Mouse (Mus musculus): ENCODE results near the gene Snx7.

Snx7 gene

DNA sequence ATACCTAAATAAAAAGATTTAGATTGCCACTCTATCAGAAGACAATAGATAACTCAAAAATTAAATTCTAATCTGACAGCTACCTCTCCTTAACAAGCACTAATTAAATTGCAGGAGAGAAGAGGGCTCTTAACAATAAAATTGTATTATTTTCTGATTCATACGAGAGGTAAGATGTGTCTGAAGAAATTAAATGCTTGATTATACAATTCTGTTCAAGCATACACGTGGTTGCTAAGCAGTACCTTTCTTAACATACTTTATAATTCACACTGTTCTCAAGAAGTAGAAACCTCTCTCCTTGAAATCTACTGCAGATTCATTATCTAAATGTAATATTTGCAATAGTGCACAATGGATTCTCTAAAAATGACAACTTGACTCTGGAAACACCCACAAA, 54.5 kb downstream of the Snx7 start:
- DNase-seq: no peak

DNA sequence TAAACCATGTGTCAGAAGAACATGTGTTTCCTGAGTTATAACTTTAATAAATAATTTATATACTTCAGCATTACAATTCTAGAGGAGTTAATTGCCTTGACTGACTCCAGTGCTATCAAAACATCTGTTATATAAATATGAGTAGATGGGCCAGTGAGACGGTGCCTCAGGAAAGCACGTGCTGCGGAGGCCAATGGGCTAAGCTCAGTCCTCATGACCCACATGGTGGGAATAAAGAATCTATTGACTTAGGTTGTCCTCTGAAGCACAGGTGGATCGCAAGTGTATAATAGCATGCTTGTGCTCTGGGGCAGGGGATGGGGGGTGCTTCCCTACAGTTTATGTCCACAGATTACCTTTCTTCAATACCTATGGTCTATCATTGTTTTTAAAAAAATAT, 56.6 kb downstream of the Snx7 start:
- DNase-seq: no peak

DNA sequence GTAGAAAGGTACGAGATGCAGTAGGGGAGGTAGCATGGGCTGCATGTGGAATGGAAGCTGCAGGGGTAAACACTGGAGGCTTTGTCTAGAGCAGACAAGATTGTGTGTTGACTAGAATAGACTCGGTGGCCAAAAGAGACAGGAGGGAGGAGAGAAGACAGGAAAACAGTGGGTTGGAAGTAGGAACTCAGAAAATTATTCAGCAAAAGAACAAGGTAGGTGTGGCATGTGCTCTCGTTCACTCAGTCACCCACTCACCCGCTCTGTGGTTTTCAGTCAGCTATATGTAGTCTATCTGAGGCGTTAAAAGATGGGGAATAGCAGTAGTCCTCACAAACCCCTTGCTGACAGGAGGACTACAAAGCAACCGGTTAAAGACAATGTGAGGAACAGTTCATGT, 63.0 kb downstream of the Snx7 start:
- no peak for DNase-seq

DNA sequence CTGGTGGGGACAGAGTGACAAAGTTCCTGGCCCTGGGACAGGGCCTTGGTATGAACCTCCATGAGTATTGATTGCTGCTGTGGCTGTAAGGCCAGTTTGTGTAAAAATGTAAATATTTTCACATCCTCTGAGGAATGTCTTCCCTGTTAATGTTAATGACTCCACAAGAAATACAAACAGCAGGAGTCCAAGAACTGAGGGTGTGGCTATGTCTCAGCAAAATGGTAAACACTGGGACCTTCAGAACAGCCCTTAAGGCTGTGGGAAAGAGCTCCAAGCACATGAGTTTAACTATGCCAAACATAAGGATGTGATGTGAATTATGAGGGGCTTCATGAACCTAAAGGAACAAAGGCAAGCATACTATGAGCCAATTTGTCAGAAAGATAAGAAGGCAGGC, 74.2 kb downstream of the Snx7 start:
- no peak for DNase-seq

GRCm38 (mm10) chr3:117791951-117792350, 76.8 kb downstream of the Snx7 start:
- no peak for DNase-seq

DNA sequence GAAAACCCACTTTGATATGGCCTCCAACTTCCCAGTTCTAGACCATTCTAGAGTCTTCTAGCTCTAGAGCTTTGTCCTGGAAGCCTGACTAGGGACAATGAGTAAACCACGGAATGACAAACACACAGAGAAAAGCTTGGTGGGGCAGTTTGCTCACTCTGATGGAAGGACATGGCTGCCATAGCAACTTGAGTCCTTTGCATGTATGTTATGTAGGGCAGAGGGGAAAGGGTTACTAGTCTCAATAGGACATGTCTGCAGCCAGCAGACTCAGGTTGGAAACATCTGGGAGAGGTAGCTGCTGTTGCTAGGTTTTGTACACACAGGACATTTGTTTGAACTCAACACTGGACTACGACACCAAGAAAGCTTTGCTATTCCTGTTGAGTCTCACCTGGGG, 77.5 kb downstream of the Snx7 start:
- no peak for DNase-seq

GRCm38 (mm10) chr3:117788800-117789693, 79.7 kb downstream of the Snx7 start:
- peak; percentile 31 to 46 for DNase-seq

DNA sequence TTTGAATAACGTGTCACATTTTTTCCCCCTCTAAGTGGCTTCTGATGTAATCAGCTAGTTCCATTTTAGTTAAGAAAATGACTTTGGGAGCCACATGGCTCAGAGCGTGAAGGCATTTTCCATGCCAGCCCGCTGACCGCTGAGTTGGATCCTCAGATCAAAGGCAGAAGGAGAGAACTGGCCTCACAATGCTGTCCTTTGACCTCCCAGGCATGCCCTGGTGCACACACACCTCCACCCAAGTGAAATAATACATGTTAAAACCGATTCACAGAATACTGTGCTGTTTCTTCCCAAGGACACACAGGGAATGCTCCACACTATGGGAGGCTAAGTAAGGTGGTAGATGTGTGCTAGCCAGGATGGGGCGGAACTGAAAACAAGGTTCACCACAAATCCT, 81.5 kb downstream of the Snx7 start:
- peak; percentile 25 to 59 for DNase-seq

GRCm38 (mm10) chr3:117752151-117752757, 116.5 kb downstream of the Snx7 start:
- DNase-seq: no peak

- peak in 1 of 2 experiments; percentile 1 for DNase-seq
These were observed 117.1 kb downstream of the Snx7 start for GRCm38 (mm10) chr3:117751665-117752064.

- DNase-seq: no peak
These were observed 119.5 kb downstream of the Snx7 start for GRCm38 (mm10) chr3:117749256-117749655.

GRCm38 (mm10) chr3:117739760-117740159, 129.0 kb downstream of the Snx7 start:
- DNase-seq: no peak

DNA sequence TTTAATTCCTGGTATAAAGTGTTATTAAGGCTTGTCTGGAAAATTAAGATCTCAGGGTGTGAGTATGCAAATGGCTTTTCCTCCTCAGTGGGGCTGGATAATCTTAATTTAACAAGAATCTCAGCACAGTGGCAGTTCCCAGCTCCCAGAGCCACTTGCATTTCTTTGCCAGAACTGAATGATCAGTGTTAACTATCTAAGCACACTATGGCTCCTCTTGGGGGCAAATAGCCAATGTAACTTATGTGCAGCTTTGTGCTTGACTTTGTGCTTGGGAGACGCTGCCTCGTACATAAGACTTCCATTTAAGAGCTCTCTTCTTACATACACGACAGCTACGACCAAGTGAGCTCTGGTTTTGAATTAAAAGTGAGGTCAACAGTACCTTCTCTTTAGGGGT, 136.1 kb downstream of the Snx7 start:
- no peak for DNase-seq
